Mouse (Mus musculus): ENCODE results near the gene Rnps1.

DNA sequence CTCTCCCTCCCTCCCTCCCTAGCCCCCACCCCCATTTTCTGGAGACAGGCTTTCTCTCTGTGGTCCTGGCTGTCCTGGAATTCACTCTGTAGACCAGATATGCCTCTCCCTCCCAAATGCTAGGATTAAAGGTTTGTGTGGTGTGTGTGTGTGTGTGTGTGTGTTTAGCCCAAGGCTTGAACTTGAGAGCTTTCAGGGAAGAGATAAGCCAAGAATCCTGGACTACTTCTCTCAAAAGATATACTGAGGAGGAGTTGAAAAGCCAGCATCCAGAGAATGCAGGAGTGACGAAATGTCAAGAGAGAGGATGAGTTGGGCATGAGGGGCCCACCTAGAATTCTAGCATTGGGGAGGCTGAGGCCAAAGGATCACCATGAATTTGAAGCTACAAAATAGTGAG, 48.6 kb downstream of the Rnps1 start:
- TF ChIP-seq POLR2A (IDR thresholded peaks at IDR 0.05; ENCODE audit: borderline replicate concordance, insufficient read depth, low read length) (no peak), CTCF (IDR thresholded peaks at IDR 0.05; ENCODE audit: borderline replicate concordance, insufficient read depth, low read depth, low read length) (no peak)
